Mouse (Mus musculus): ENCODE results near the gene Txn2.

DNA sequence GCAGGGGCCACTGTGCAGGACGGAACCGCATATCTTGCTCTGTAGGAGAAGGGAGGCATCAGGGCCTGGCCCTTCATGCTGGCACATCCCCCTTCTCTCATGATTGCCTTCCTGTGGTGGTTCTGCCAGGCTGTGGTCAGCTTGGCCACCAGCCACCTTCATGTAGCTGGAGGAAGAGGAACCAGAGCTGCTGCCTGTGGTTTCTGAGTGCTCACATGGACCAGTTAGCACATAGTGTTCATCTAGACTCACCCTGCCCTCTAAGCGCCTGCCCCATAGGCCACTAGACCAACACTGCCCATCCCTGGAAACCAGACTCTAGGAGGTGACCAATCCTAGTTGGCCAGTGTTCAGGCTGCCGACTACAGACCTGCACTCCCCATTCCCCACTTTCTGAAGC is 16.9 kb upstream of the Txn2 start:
- TF ChIP-seq CTCF (IDR thresholded peaks at IDR 0.05; ENCODE audit: insufficient read depth, low read depth, low read length) = no peak
- no peak for TF ChIP-seq POLR2A (IDR thresholded peaks at IDR 0.05; ENCODE audit: insufficient read depth, low read depth, low read length)
